In genomic region chrX:57918181-57919115, GRCm38 (mm10) we compare ENCODE assay signal across 16 mouse cellular contexts.
A peak's percentile ranks its signal among the peaks of the same experiment; 100 is the strongest.
DNase-seq lines count a peak whose midpoint lies in the region; ATAC-seq lines count a peak whose summit lies in the region.
"Had no signal": no experiment of that assay in that cellular context is flagged by ENCODE, and none has a peak within 500 bp of the region (broad histone marks: within the 10 kb centered on the region; RNA-seq: fewer than 3 reads in every experiment).

No protein-coding gene starts in this region.

- peaks cover 13% of the 10 kb centered on the region for H3K27me3 ChIP-seq in midbrain, embryonic 11.5 days (ENCODE audit: control insufficient read depth, insufficient read depth, low read length)
- H3K27me3 ChIP-seq in midbrain, embryonic 15.5 days (replicated peaks), result no peaks in the 10 kb centered on the region; the same call in 1 of the 2 replicates
- H3K27me3 ChIP-seq in hindbrain, embryonic 14.5 days (ENCODE audit: control insufficient read depth, insufficient read depth, low read length), result peaks cover 23% of the 10 kb centered on the region; the same call in 1 of the 2 replicates
- peaks cover 34% of the 10 kb centered on the region for H3K27me3 ChIP-seq in neural tube, embryonic 13.5 days

- H3K36me3 ChIP-seq in midbrain, embryonic 11.5 days (ENCODE audit: control insufficient read depth, insufficient read depth, low read length), result no peaks in the 10 kb centered on the region
- no peaks in the 10 kb centered on the region for H3K36me3 ChIP-seq in midbrain, embryonic 15.5 days (replicated peaks)
- H3K36me3 ChIP-seq in hindbrain, embryonic 14.5 days (replicated peaks; ENCODE audit: control insufficient read depth, insufficient read depth), result no peaks in the 10 kb centered on the region
- no peaks in the 10 kb centered on the region for H3K36me3 ChIP-seq in neural tube, embryonic 13.5 days
- H3K36me3 ChIP-seq: embryonic facial prominence, embryonic 12.5 days; kidney, embryonic 15.5 days; liver, embryonic 12.5 days; lung, embryonic 15.5 days had no signal

- DNase-seq in midbrain, embryonic 11.5 days (ENCODE audit: low spot score, missing footprints), result peak; percentile 90
- peak; percentile 19 for DNase-seq in embryo, embryonic 9.5 days (ENCODE audit: extremely low spot score)
- DNase-seq in hindbrain, embryonic 14.5 days (ENCODE audit: low spot score), result no peak
- no peak for DNase-seq in thymus, postnatal 25 days
- no peak for DNase-seq in left cerebral cortex, adult 8-10 months (ENCODE audit: low spot score in 2 of 2)
- DNase-seq: adrenal gland, adult 8-10 months; cerebellum, adult 9-10 months; heart, adult 2 months; right cerebral cortex, postnatal 4 days had no signal

- H3K9ac ChIP-seq in midbrain, embryonic 11.5 days (ENCODE audit: low read length), result no peak overlapping the region
- no peak overlapping the region for H3K9ac ChIP-seq in midbrain, embryonic 15.5 days
- H3K9ac ChIP-seq in hindbrain, embryonic 14.5 days, result no peak overlapping the region
- no peak overlapping the region for H3K9ac ChIP-seq in neural tube, embryonic 13.5 days
- H3K9ac ChIP-seq: embryonic facial prominence, embryonic 12.5 days; kidney, embryonic 15.5 days; liver, embryonic 12.5 days; lung, embryonic 15.5 days had no signal

- no peaks in the 10 kb centered on the region for H3K9me3 ChIP-seq in midbrain, embryonic 11.5 days (ENCODE audit: control insufficient read depth, low read length)
- no peaks in the 10 kb centered on the region for H3K9me3 ChIP-seq in midbrain, embryonic 15.5 days
- H3K9me3 ChIP-seq in hindbrain, embryonic 14.5 days (ENCODE audit: control insufficient read depth, low read length), result no peaks in the 10 kb centered on the region
- no peaks in the 10 kb centered on the region for H3K9me3 ChIP-seq in neural tube, embryonic 13.5 days
- H3K9me3 ChIP-seq: embryonic facial prominence, embryonic 12.5 days; kidney, embryonic 15.5 days; liver, embryonic 12.5 days; lung, embryonic 15.5 days had no signal

- H3K27ac ChIP-seq in midbrain, embryonic 11.5 days (ENCODE audit: low read depth, low read length), result no peak overlapping the region
- no peak overlapping the region for H3K27ac ChIP-seq in midbrain, embryonic 15.5 days
- 0 out of 2 replicates have a peak overlapping the region, but pooled peaks have one; percentile 5 for H3K27ac ChIP-seq in hindbrain, embryonic 14.5 days
- no peak overlapping the region for H3K27ac ChIP-seq in neural tube, embryonic 13.5 days (replicated peaks)
- H3K27ac ChIP-seq: embryonic facial prominence, embryonic 12.5 days; heart, adult 2 months; kidney, embryonic 15.5 days; liver, embryonic 12.5 days; lung, embryonic 15.5 days had no signal

- no peak for ATAC-seq in midbrain, embryonic 11.5 days (ENCODE audit: low FRiP score)
- ATAC-seq in midbrain, embryonic 15.5 days (replicated peaks), result no peak
- ATAC-seq in hindbrain, embryonic 14.5 days (ENCODE audit: low FRiP score), result no peak
- no peak for ATAC-seq in neural tube, embryonic 13.5 days (ENCODE audit: low read depth)
- ATAC-seq: liver, embryonic 12.5 days had no signal

- no peak overlapping the region for H3K4me3 ChIP-seq in midbrain, embryonic 11.5 days (ENCODE audit: low read depth, low read length)
- no peak overlapping the region for H3K4me3 ChIP-seq in midbrain, embryonic 15.5 days
- H3K4me3 ChIP-seq in hindbrain, embryonic 14.5 days (replicated peaks; ENCODE audit: low read length), result no peak overlapping the region
- H3K4me3 ChIP-seq in neural tube, embryonic 13.5 days, result no peak overlapping the region
- H3K4me3 ChIP-seq: embryonic facial prominence, embryonic 12.5 days; heart, adult 2 months; kidney, embryonic 15.5 days; liver, embryonic 12.5 days; lung, embryonic 15.5 days; myocyte had no signal

- peak overlapping the region; percentile 9; the same call in 1 of the 2 replicates for H3K4me2 ChIP-seq in midbrain, embryonic 11.5 days
- no peak overlapping the region for H3K4me2 ChIP-seq in midbrain, embryonic 15.5 days
- peak overlapping the region; percentile 25 for H3K4me2 ChIP-seq in hindbrain, embryonic 14.5 days (replicated peaks)
- H3K4me2 ChIP-seq in neural tube, embryonic 13.5 days, result peak overlapping the region; percentile 30
- H3K4me2 ChIP-seq: embryonic facial prominence, embryonic 12.5 days; kidney, embryonic 15.5 days; liver, embryonic 12.5 days; lung, embryonic 15.5 days had no signal

- 18% methylated on average over 22 of the region's 25 CpGs for WGBS in midbrain, embryonic 11.5 days
- WGBS in midbrain, embryonic 15.5 days, result 26% methylated on average over 25 of the region's 25 CpGs
- 20% methylated on average over 25 of the region's 25 CpGs for WGBS in hindbrain, embryonic 14.5 days
- 20% methylated on average over 23 of the region's 25 CpGs for WGBS in neural tube, embryonic 13.5 days

- peaks cover 5% of the 10 kb centered on the region; the same call in 1 of the 2 replicates for H3K4me1 ChIP-seq in midbrain, embryonic 11.5 days (ENCODE audit: control insufficient read depth, insufficient read depth, low read length)
- H3K4me1 ChIP-seq in midbrain, embryonic 15.5 days, result no peaks in the 10 kb centered on the region
- H3K4me1 ChIP-seq in hindbrain, embryonic 14.5 days (replicated peaks; ENCODE audit: control insufficient read depth, insufficient read depth, low read length), result no peaks in the 10 kb centered on the region
- H3K4me1 ChIP-seq in neural tube, embryonic 13.5 days (replicated peaks), result peaks cover 7% of the 10 kb centered on the region; the same call in 1 of the 2 replicates
- H3K4me1 ChIP-seq: embryonic facial prominence, embryonic 12.5 days; liver, embryonic 12.5 days; lung, embryonic 15.5 days had no signal

Comparison
In these comparisons a context has a peak if more than half of its experiments do, and no peak if none do; other contexts are left out.
1. DNase-seq: peak in midbrain, embryonic 11.5 days (single experiment) and embryo, embryonic 9.5 days (single experiment); none in hindbrain, embryonic 14.5 days (single experiment), thymus, postnatal 25 days (single experiment) and left cerebral cortex, adult 8-10 months (0 of 2).